Mouse (Mus musculus): Measurements from ENCODE around the gene Pin1rt1. TPM values are rescaled to one million over a fixed set of nuclear protein-coding genes. Genes with fewer than 3 reads are reported as not detected.

Gene Pin1rt1
- polyA plus RNA-seq, 1 experiment from 2014 or later = 0.30 TPM

- Histone ChIP-seq H3K9me3 (ENCODE audit: control insufficient read depth, low read length) (no peaks in the 10 kb centered on the region), H3K9ac (ENCODE audit: low read depth, low read length) (no peak overlapping the region), H3K27me3 (replicated peaks; ENCODE audit: control insufficient read depth, insufficient read depth, low read length) (no peaks in the 10 kb centered on the region), H3K36me3 (ENCODE audit: control insufficient read depth, insufficient read depth, low read length) (no peaks in the 10 kb centered on the region), H3K4me2 (ENCODE audit: low read length) (no peak overlapping the region), H3K4me3 (ENCODE audit: low read length) (no peak overlapping the region), H3K27ac (ENCODE audit: low read depth, low read length) (no peak overlapping the region), H3K4me1 (ENCODE audit: control insufficient read depth, insufficient read depth, low read depth, low read length) (no peaks in the 10 kb centered on the region)
- no peak for ATAC-seq
- WGBS = 77% methylated on average over 3 of the region's 3 CpGs
Measured at GRCm38 (mm10) chr2:104722021-104722420, 5.8 kb upstream of the Pin1rt1 start.

- H3K9me3 ChIP-seq (ENCODE audit: control insufficient read depth, low read length) = no peaks in the 10 kb centered on the region
- no peaks in the 10 kb centered on the region for H3K36me3 ChIP-seq (ENCODE audit: control insufficient read depth, insufficient read depth, low read length)
- no peak overlapping the region for H3K4me3 ChIP-seq (ENCODE audit: low read length)
- ATAC-seq = no peak
- H3K9ac ChIP-seq (ENCODE audit: low read depth, low read length) = no peak overlapping the region
- 0 out of 2 replicates have a peak, but pooled peaks cover under 1% of the 10 kb centered on the region for H3K4me1 ChIP-seq (ENCODE audit: control insufficient read depth, insufficient read depth, low read depth, low read length)
- H3K27me3 ChIP-seq (replicated peaks; ENCODE audit: control insufficient read depth, insufficient read depth, low read length) = no peaks in the 10 kb centered on the region
- H3K27ac ChIP-seq (ENCODE audit: low read depth, low read length) = no peak overlapping the region
- WGBS = 87% methylated on average over 4 of the region's 4 CpGs
- no peak overlapping the region for H3K4me2 ChIP-seq (ENCODE audit: low read length)
Measured at GRCm38 (mm10) chr2:104717827-104718226, 1.6 kb upstream of the Pin1rt1 start.

- H3K9me3 ChIP-seq (ENCODE audit: control insufficient read depth, low read length) = no peaks in the 10 kb centered on the region
- no peak overlapping the region for H3K9ac ChIP-seq (ENCODE audit: low read depth, low read length)
- H3K4me3 ChIP-seq (ENCODE audit: low read length) = no peak overlapping the region
- H3K4me2 ChIP-seq (ENCODE audit: low read length) = no peak overlapping the region
- ATAC-seq = no peak
- 91% methylated on average over 2 of the region's 2 CpGs for WGBS
- H3K36me3 ChIP-seq (ENCODE audit: control insufficient read depth, insufficient read depth, low read length) = no peaks in the 10 kb centered on the region
- no peak overlapping the region for H3K27ac ChIP-seq (ENCODE audit: low read depth, low read length)
- H3K27me3 ChIP-seq (replicated peaks; ENCODE audit: control insufficient read depth, insufficient read depth, low read length) = no peaks in the 10 kb centered on the region
- 0 out of 2 replicates have a peak, but pooled peaks cover 4% of the 10 kb centered on the region for H3K4me1 ChIP-seq (ENCODE audit: control insufficient read depth, insufficient read depth, low read depth, low read length)
Measured at GRCm38 (mm10) chr2:104717231-104717735, 1.1 kb upstream of the Pin1rt1 start.

DNA sequence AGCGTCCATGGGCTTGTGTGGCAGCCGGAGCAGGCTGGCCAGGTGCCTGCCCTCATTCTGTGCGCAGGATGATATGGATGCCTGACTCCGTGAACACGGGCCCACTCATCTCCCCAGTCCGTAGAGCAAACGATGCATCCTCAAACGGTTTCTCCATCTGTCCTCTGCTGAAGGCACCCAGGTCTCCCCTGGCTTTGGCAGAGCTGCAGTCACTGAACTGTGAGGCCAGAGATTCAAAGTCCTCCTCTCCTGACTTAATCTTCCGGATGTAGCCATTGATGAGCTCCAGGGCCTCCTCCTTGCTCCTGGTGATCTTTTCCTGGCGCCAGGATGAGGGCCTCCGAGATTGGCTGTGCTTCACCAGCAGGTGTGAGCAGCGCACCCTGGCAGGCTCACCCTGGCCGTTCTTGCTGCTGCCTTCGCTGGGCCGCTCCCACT lies 1.9 kb downstream of the Pin1rt1 start:
- WGBS = 43% methylated on average over 15 of the region's 15 CpGs
- Histone ChIP-seq H3K9ac (ENCODE audit: low read depth, low read length) (peak overlapping the region; percentile 45), H3K4me1 (ENCODE audit: control insufficient read depth, insufficient read depth, low read depth, low read length) (peaks cover 17% of the 10 kb centered on the region), H3K27ac (ENCODE audit: low read depth, low read length) (peak overlapping the region; percentile 23; the same call in 1 of the 2 replicates), H3K36me3 (ENCODE audit: control insufficient read depth, insufficient read depth, low read length) (no peaks in the 10 kb centered on the region), H3K9me3 (ENCODE audit: control insufficient read depth, low read length) (no peaks in the 10 kb centered on the region), H3K4me2 (ENCODE audit: low read length) (no peak overlapping the region; the same call in 1 of the 2 replicates), H3K27me3 (replicated peaks; ENCODE audit: control insufficient read depth, insufficient read depth, low read length) (no peaks in the 10 kb centered on the region), H3K4me3 (ENCODE audit: low read length) (no peak overlapping the region)
- no peak for ATAC-seq

- peak overlapping the region; percentile 89 for H3K4me2 ChIP-seq (ENCODE audit: low read length)
- no peaks in the 10 kb centered on the region for H3K36me3 ChIP-seq (ENCODE audit: control insufficient read depth, insufficient read depth, low read length)
- H3K27ac ChIP-seq (ENCODE audit: low read depth, low read length) = peak overlapping the region; percentile 84
- no peaks in the 10 kb centered on the region for H3K9me3 ChIP-seq (ENCODE audit: control insufficient read depth, low read length)
- H3K4me3 ChIP-seq (ENCODE audit: low read length) = peak overlapping the region; percentile 73
- H3K9ac ChIP-seq (ENCODE audit: low read depth, low read length) = peak overlapping the region; percentile 91
- no peaks in the 10 kb centered on the region for H3K27me3 ChIP-seq (replicated peaks; ENCODE audit: control insufficient read depth, insufficient read depth, low read length)
- H3K4me1 ChIP-seq (ENCODE audit: control insufficient read depth, insufficient read depth, low read depth, low read length) = peaks cover 17% of the 10 kb centered on the region
- no peak for ATAC-seq
- whole genome bisulfite sequencing = 1% methylated on average over 7 of the region's 7 CpGs
Measured at GRCm38 (mm10) chr2:104712486-104712809, 3.7 kb downstream of the Pin1rt1 start.

GRCm38 (mm10) chr2:104711585-104712485 lies 4.3 kb downstream of the Pin1rt1 start, which contains the start of gene Tcp11l1:
TSS of gene Tcp11l1 (minus strand) at chr2:104712169.
- no peaks in the 10 kb centered on the region for H3K9me3 ChIP-seq (ENCODE audit: control insufficient read depth, low read length)
- H3K9ac ChIP-seq (ENCODE audit: low read depth, low read length) = peak within 1 kb of the TSS; percentile 91
- peak; percentile 97 for ATAC-seq
- H3K27ac ChIP-seq (ENCODE audit: low read depth, low read length) = peak within 1 kb of the TSS; percentile 84
- no peaks in the 10 kb centered on the region for H3K27me3 ChIP-seq (replicated peaks; ENCODE audit: control insufficient read depth, insufficient read depth, low read length)
- H3K36me3 ChIP-seq (ENCODE audit: control insufficient read depth, insufficient read depth, low read length) = no peaks in the 10 kb centered on the region
- H3K4me1 ChIP-seq (ENCODE audit: control insufficient read depth, insufficient read depth, low read depth, low read length) = peaks cover 17% of the 10 kb centered on the region
- peak within 1 kb of the TSS; percentile 73 for H3K4me3 ChIP-seq (ENCODE audit: low read length)
- peak within 1 kb of the TSS; percentile 89 for H3K4me2 ChIP-seq (ENCODE audit: low read length)
- WGBS = under 1% methylated on average over 68 of the region's 99 CpGs

DNA sequence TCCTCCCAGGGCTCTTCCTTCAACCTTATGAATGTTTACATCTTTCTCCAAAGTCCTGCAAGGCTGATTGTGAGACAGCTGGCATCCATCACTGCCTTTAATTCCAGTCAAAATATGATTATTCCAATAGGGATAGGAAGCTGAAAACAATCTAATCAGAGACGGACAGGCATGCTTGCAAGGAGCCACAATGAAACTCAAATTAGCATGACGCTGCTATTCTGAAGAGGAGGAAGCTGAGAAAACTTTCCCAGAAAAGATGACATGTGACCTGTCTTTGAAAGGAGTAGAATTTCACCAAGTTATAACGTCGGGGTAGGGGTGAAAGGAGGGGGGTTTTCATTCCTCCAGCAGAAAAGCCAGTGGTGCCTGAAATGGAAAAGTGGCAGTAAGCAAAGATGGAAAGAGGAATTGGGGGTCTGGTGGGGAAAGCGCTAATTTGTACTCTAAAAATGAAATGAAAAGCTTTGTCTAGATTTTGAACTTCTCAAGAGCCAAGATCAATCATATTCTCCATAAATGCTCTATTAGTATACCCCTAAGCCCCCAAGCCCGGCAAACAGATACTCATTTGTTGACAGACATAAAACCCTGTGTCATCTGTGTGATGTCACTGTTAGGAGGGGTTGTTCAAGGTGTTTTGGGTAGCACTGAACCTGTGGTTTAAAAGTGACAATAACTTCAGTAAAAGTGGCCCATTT lies 5.4 kb downstream of the Pin1rt1 start:
- H3K27ac ChIP-seq (ENCODE audit: low read depth, low read length) = no peak overlapping the region
- 0 out of 2 replicates have a peak, but pooled peaks have one; percentile 12 for ATAC-seq
- H3K4me3 ChIP-seq (ENCODE audit: low read length) = peak overlapping the region; percentile 73

DNA sequence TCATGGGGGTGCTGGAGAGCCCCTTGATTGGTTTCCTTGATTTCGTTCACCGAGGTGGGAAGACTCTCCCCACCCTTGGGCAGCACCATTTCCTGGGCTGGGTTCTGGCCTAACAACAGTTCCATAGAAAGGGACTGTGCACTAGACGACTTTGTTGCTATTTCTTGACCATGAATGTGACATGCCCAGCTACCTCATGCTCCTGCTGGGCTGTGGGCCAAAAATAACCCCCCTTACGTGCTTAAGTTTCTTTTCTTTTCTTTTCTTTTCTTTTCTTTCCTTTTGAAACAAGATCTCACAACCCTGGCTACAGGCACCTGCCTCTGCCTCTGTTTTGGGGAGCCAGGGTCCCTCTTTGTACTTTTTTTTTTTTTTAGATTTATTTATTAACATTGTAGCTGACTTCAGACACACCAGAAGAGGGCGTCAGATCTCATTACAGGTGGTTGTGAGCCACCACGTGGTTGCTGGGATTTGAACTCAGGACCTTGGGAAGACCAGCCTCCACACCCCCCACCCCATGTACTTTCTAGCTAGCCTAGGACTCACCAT lies 6.3 kb downstream of the Pin1rt1 start:
- no peak for ATAC-seq
- no peak overlapping the region for H3K4me2 ChIP-seq (ENCODE audit: low read length)

More for the DNA sequence above, 5.4 kb downstream of the Pin1rt1 start:
- Histone ChIP-seq H3K4me2 (ENCODE audit: low read length) (peak overlapping the region; percentile 89), H3K36me3 (ENCODE audit: control insufficient read depth, insufficient read depth, low read length) (no peaks in the 10 kb centered on the region; the same call in 1 of the 2 replicates), H3K27me3 (replicated peaks; ENCODE audit: control insufficient read depth, insufficient read depth, low read length) (no peaks in the 10 kb centered on the region), H3K4me1 (ENCODE audit: control insufficient read depth, insufficient read depth, low read depth, low read length) (peaks cover 17% of the 10 kb centered on the region), H3K9ac (ENCODE audit: low read depth, low read length) (no peak overlapping the region), H3K9me3 (ENCODE audit: control insufficient read depth, low read length) (no peaks in the 10 kb centered on the region)
- WGBS = 12% methylated on average over 6 of the region's 6 CpGs

More for the DNA sequence above, 6.3 kb downstream of the Pin1rt1 start:
- Histone ChIP-seq H3K4me3 (ENCODE audit: low read length) (no peak overlapping the region), H3K4me1 (ENCODE audit: control insufficient read depth, insufficient read depth, low read depth, low read length) (peaks cover 17% of the 10 kb centered on the region), H3K27ac (ENCODE audit: low read depth, low read length) (no peak overlapping the region), H3K9me3 (ENCODE audit: control insufficient read depth, low read length) (no peaks in the 10 kb centered on the region), H3K27me3 (replicated peaks; ENCODE audit: control insufficient read depth, insufficient read depth, low read length) (no peaks in the 10 kb centered on the region), H3K36me3 (ENCODE audit: control insufficient read depth, insufficient read depth, low read length) (peaks cover 2% of the 10 kb centered on the region), H3K9ac (ENCODE audit: low read depth, low read length) (no peak overlapping the region)
- WGBS = 58% methylated on average over 6 of the region's 6 CpGs

Measured in hindbrain, embryonic 16.5 days (tissue).